Mouse (Mus musculus) intestine, postnatal 0 days (tissue): Measurements from ENCODE around the gene Aip. TPM values are rescaled to one million over a fixed set of nuclear protein-coding genes. Genes with fewer than 3 reads are reported as not detected.

Experiments
- ATAC-seq: fragments of 200-750 bp; cut with Nextera tagmentation; 2 replicates; pipeline ENCODE4 v1.8.0; 2017; ENCODE audit warnings: mild to moderate bottlenecking, moderate TSS enrichment, moderate library complexity
- H3K27ac ChIP-seq: fragments of 300-500 bp; sonication (generic); 2 replicates; pipeline ENCODE4 v1.5.1; 2014; ENCODE audit warnings: mild to moderate bottlenecking, low read depth, low read length, moderate library complexity
- H3K27me3 ChIP-seq: fragments of 300-500 bp; sonication (generic); replicated peaks from 2 replicates; pipeline ENCODE4 v1.6.1; 2014; ENCODE audit warnings: low read length, mixed read lengths; ENCODE audit not compliant: control insufficient read depth, insufficient read depth
- H3K36me3 ChIP-seq: fragments of 300-500 bp; sonication (generic); 2 replicates; pipeline ENCODE4 v1.6.1; 2014; ENCODE audit warnings: mild to moderate bottlenecking, moderate library complexity; ENCODE audit not compliant: control insufficient read depth, insufficient read depth
- H3K4me1 ChIP-seq: fragments of 300-500 bp; sonication (generic); replicated peaks from 2 replicates; pipeline ENCODE4 v1.6.1; 2014; ENCODE audit warnings: antibody characterized with exemption, low read length, mixed read lengths; ENCODE audit not compliant: control insufficient read depth, insufficient read depth
- H3K4me2 ChIP-seq: fragments of 300-500 bp; sonication (generic); replicated peaks from 2 replicates; pipeline ENCODE4 v1.6.1; 2014; ENCODE audit warnings: low read depth, mild to moderate bottlenecking, moderate library complexity
- H3K4me3 ChIP-seq: fragments of 300-500 bp; sonication (generic); 2 replicates; pipeline ENCODE4 v1.5.1; 2014; ENCODE audit warnings: low read depth, low read length
- H3K9ac ChIP-seq: fragments of 300-500 bp; sonication (generic); 2 replicates; pipeline ENCODE4 v1.6.1; 2014; ENCODE audit warnings: mild to moderate bottlenecking, low read depth, low read length
- H3K9me3 ChIP-seq: fragments of 300-500 bp; sonication (generic); 2 replicates; pipeline ENCODE4 v1.6.1; 2016; ENCODE audit warnings: mixed run types; ENCODE audit not compliant: control insufficient read depth
- CTCF ChIP-seq: sonication (generic); IDR thresholded peaks from 2 replicates; pipeline ENCODE4 v1.5.1; 2016; ENCODE audit warnings: low read depth, mild to moderate bottlenecking, control low read depth, antibody characterized with exemption, moderate library complexity
- WGBS: fragments of 180-500 bp; shearing (Covaris S2); extraction: QIAGEN DNeasy Blood & Tissue Kit; methylation state at CpG from one replicate; pipeline ENCODE4 v1.1.7; 2014; 5-methylcytosine and 5-hydroxymethylcytosine counted together
- polyA plus RNA-seq: library from polyadenylated mRNA; unstranded; fragments of >200 nt; fragmentation: Nextera tagmentation; extraction: Ambion mirVana; gene quantifications from 2 replicates; pipeline ENCODE4 v1.2.1, GENCODE M21; 2015

Gene Aip
- polyA plus RNA-seq, 1 experiment from 2014 or later: 42.0 TPM

DNA sequence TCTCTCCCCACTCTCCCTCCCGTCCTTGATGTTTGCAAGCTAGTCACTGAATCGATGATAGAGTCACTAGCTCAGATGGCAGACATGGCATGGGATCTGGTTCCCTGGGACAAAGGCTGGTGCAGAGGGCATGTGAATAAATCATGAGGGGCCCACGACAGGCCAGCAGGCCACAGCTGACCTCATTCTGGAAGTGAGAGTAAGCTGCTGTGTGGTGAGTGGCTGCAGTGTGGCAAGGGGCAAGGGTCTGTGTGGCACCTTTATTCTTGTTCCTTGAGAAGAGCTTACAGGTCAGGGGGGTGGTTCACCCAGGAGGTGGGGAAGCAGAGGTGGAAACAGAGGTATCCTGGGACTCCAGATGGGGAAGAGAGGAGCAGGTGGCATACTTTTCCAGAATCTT lies 44.3 kb downstream of the Aip start, which contains the start of gene Cabp2:
TSS of gene Cabp2 (plus strand) at position 185 of the 400 bp plus-strand sequence.
- no peak for TF ChIP-seq CTCF
- WGBS: 70% methylated on average over 3 of the region's 3 CpGs

DNA sequence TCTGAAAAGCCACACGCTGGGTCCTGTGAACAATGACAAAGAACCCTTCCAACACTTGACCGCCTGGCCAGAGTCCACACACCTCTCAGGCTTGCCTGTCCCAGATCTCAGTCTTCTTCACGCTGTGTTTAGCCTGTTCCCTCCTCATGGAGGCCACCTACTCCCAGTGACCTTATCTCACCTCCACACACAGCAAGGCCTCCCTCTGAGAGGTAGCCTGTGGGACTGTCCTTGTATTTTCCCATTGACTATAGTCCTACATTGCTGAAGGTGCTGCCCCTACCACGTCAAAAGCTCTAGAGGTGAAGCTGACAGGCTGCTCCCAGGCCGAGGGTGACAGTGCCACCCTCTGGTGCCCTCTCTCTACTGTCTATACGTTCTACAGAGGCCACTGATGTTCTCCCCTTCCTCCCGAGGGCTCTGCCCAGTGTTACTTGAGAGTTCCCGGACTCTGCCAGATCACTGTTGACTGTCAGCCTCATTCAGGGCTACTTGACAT lies 45.1 kb downstream of the Aip start:
- no peaks in the 10 kb centered on the region for H3K9me3 ChIP-seq
- H3K27ac ChIP-seq: no peak overlapping the region
- H3K36me3 ChIP-seq: no peaks in the 10 kb centered on the region
- no peak overlapping the region for H3K4me2 ChIP-seq
- 67% methylated on average over 8 of the region's 8 CpGs for WGBS
- H3K27me3 ChIP-seq: no peaks in the 10 kb centered on the region
- H3K4me3 ChIP-seq: no peak overlapping the region
- no peak for ATAC-seq
- no peak overlapping the region for H3K9ac ChIP-seq
- TF ChIP-seq CTCF: peak; percentile 60
- no peaks in the 10 kb centered on the region for H3K4me1 ChIP-seq

More for the DNA sequence above, 44.3 kb downstream of the Aip start, which contains the start of gene Cabp2:
- H3K4me2 ChIP-seq: no peak within 1 kb of the TSS
- H3K9ac ChIP-seq: no peak within 1 kb of the TSS
- H3K9me3 ChIP-seq: no peaks in the 10 kb centered on the region
- H3K4me3 ChIP-seq: no peak within 1 kb of the TSS
- no peak within 1 kb of the TSS for H3K27ac ChIP-seq
- no peak for ATAC-seq
- H3K36me3 ChIP-seq: no peaks in the 10 kb centered on the region
- no peaks in the 10 kb centered on the region for H3K4me1 ChIP-seq
- H3K27me3 ChIP-seq: no peaks in the 10 kb centered on the region

DNA sequence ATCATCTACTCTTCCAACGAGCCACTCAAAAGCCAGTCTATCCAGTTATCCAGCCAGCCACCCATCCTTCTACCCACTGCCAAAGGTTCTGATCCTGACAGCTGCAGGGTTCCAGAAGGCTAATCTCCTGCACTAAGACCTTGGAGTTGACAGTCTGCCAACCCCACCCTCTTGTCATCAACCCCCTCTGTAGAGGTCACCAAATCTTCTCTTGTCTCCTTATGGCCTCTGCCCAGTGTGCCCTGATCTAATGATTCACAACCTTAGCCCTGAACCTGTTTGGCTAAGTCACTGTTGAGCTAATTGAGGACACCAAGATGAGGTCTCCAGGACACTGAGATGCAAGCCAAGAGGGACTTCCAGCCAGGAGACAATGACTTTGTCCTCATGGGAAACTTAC lies 46.1 kb downstream of the Aip start:
- 84% methylated on average over 1 of the region's 1 CpGs for WGBS
- Histone ChIP-seq H3K27me3 (no peaks in the 10 kb centered on the region), H3K9ac (no peak overlapping the region), H3K4me2 (no peak overlapping the region), H3K4me3 (no peak overlapping the region), H3K9me3 (no peaks in the 10 kb centered on the region), H3K36me3 (no peaks in the 10 kb centered on the region), H3K4me1 (no peaks in the 10 kb centered on the region), H3K27ac (no peak overlapping the region)
- no peak for TF ChIP-seq CTCF
- no peak for ATAC-seq

DNA sequence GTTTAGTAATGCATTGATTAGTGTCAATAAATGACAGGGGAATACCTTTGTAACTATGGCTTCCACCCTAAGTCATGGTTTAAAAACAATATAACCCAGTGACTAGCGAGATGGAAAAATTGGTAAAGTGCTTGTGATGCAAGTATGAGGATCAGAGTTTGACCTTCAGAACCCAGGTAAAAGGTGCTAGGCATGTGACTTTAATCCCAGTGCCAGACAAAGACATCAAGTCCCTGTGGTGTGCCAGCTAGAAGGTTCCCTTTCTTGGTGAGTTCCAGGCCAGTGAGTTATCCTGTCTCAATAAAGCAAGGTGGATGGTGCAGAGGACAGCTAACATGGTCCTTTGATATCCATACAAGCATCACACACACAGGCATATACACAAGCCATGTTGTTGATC lies 50.1 kb downstream of the Aip start:
- Histone ChIP-seq H3K9ac (no peak overlapping the region), H3K4me1 (no peaks in the 10 kb centered on the region), H3K27ac (no peak overlapping the region), H3K4me3 (no peak overlapping the region), H3K27me3 (no peaks in the 10 kb centered on the region), H3K9me3 (no peaks in the 10 kb centered on the region), H3K4me2 (no peak overlapping the region), H3K36me3 (no peaks in the 10 kb centered on the region)
- no peak for TF ChIP-seq CTCF
- no peak for ATAC-seq
- 67% methylated on average over 1 of the region's 1 CpGs for WGBS

DNA sequence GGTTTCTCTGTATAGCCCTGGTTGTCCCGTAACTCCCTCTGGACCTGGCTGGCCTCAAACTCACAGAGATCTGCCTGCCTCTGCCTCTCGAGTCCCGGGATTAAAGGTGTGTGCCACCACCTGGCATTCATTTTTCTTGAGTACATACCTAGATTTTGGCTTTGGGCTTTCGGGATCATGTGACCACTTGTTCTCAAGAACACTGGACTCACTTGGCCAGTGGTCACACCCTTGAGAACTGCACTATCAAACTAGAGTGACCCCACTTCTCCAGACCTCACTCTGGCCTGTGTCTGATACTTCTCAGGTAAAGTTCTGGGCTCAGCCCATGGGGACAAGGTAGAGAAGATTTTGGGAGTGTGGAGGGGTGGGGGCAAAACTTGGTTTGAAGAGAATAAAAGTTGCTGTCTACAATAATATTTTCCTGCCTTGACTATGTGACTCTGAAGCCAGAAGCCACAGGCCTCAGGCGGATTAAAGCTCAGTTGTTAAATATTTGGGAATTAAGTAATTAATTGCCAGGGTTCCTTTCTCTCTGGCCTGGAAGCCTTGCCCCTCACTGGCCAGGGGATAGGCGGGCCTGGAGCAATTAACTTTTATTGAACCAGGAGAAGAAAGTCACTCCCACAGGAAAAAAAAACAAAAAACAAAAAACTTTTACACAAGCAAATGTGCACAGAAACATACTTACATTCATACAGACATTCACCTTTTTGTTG lies 52.8 kb downstream of the Aip start:
- Histone ChIP-seq H3K4me3 (no peak overlapping the region), H3K27me3 (no peaks in the 10 kb centered on the region), H3K4me2 (no peak overlapping the region), H3K9me3 (no peaks in the 10 kb centered on the region), H3K9ac (no peak overlapping the region), H3K27ac (no peak overlapping the region), H3K36me3 (no peaks in the 10 kb centered on the region), H3K4me1 (no peaks in the 10 kb centered on the region)
- TF ChIP-seq CTCF: no peak
- ATAC-seq: no peak
- WGBS: 71% methylated on average over 6 of the region's 6 CpGs

DNA sequence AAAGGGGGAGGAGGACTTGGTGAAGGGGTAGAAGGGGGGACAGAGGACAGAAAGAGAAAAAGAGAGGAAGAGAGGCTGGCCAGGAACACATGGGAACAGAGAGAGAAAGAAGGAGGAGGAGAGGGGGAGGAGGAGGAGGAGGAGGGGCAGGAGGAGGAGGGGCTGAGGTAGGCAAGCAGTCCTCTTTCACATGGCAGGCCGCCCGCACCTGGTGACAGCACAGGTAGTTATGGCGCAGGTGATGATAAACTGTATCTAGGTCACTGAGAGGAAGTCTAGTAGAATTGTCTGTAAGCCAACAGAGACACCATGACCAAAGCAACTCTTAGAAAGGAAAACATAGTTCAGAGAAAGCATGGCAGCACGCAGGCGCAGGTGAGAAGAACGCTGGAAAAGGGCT lies 54.3 kb downstream of the Aip start:
- Histone ChIP-seq H3K4me2 (no peak overlapping the region), H3K4me3 (no peak overlapping the region), H3K9ac (no peak overlapping the region), H3K4me1 (no peaks in the 10 kb centered on the region), H3K27me3 (no peaks in the 10 kb centered on the region), H3K9me3 (no peaks in the 10 kb centered on the region), H3K36me3 (no peaks in the 10 kb centered on the region), H3K27ac (no peak overlapping the region)
- WGBS: 92% methylated on average over 6 of the region's 6 CpGs
- ATAC-seq: no peak
- no peak for TF ChIP-seq CTCF
